Mouse (Mus musculus): ENCODE results near the gene Slc10a3. TPM values are rescaled to one million over a fixed set of nuclear protein-coding genes. Genes with fewer than 3 reads are reported as not detected.

The Slc10a3 gene
- total and polyA plus RNA-seq, 3 experiments: 16.0 to 19.4 TPM; not detected in 1

- TF ChIP-seq CHD1 (IDR thresholded peaks at IDR 0.05; ENCODE audit: low read depth, low read length): no peak
- TF ChIP-seq MAFK (IDR thresholded peaks at IDR 0.05; ENCODE audit: borderline replicate concordance, low read depth, low read length): no peak
- no peak for TF ChIP-seq ETS1 (IDR thresholded peaks at IDR 0.05; ENCODE audit: low read depth, low read length)
- TF ChIP-seq TAL1 (IDR thresholded peaks at IDR 0.05; ENCODE audit: low read length): no peak
- no peak for TF ChIP-seq ZC3H11A (IDR thresholded peaks at IDR 0.05; ENCODE audit: low read depth, low read length)
- TF ChIP-seq SMC3 (IDR thresholded peaks at IDR 0.05; ENCODE audit: low read depth, low read length): no peak
- no peak for TF ChIP-seq ZMIZ1 (IDR thresholded peaks at IDR 0.05; ENCODE audit: low read depth, low read length)
- no peak for TF ChIP-seq KAT2A (conservative IDR thresholded peaks at IDR 0.05; ENCODE audit: low read depth, low read length)
- TF ChIP-seq CTCF (IDR thresholded peaks at IDR 0.05 in 2 of 3, conservative IDR thresholded peaks at IDR 0.05 in 1 of 3; ENCODE audit: control insufficient read depth in 1 of 3, insufficient read depth in 1 of 3, low read depth in 2 of 3, low read length in 3 of 3, poor library complexity in 1 of 3, severe bottlenecking in 1 of 3): no peak
- TF ChIP-seq MYC (IDR thresholded peaks at IDR 0.05; ENCODE audit: low read depth, low read length): no peak
- TF ChIP-seq POLR2A (IDR thresholded peaks at IDR 0.05; ENCODE audit: control insufficient read depth in 1 of 2, insufficient read depth in 1 of 2, low read depth in 1 of 2, low read length in 2 of 2, poor library complexity in 1 of 2): no peak
- no peak for TF ChIP-seq MAX (IDR thresholded peaks at IDR 0.05; ENCODE audit: low read length)
- TF ChIP-seq TBP (IDR thresholded peaks at IDR 0.05; ENCODE audit: low read depth, low read length): no peak
- TF ChIP-seq MYB (IDR thresholded peaks at IDR 0.05; ENCODE audit: low read depth, low read length): no peak
- TF ChIP-seq SIN3A (IDR thresholded peaks at IDR 0.05; ENCODE audit: low read length): no peak
- TF ChIP-seq ZNF384 (IDR thresholded peaks at IDR 0.05; ENCODE audit: low read depth, low read length): no peak
- no peak for TF ChIP-seq BHLHE40 (IDR thresholded peaks at IDR 0.05; ENCODE audit: borderline replicate concordance, low read depth, low read length)
- TF ChIP-seq E2F4 (IDR thresholded peaks at IDR 0.05; ENCODE audit: borderline replicate concordance, low read depth, low read length): no peak
- Histone ChIP-seq H3K27me3 (ENCODE audit: control insufficient read depth in 1 of 2, insufficient read depth in 2 of 2, low read length in 2 of 2) (no peaks in the 10 kb centered on the region), H3K36me3 (ENCODE audit: control insufficient read depth in 1 of 2, insufficient read depth in 2 of 2, low read length in 2 of 2) (peaks cover 0 to 12% of the 10 kb centered on the region in 2 experiments; a peak in 2 of 4 replicates), H3K4me1 (ENCODE audit: control insufficient read depth in 1 of 2, insufficient read depth in 2 of 2, low read length in 2 of 2) (peaks cover 5 to 13% of the 10 kb centered on the region in 2 experiments; a peak in 3 of 4 replicates), H3K9me3 (replicated peaks; ENCODE audit: insufficient read depth, low read length) (no peaks in the 10 kb centered on the region), H3K4me3 (ENCODE audit: control insufficient read depth in 1 of 2, insufficient read depth in 1 of 2, low read depth in 2 of 2, low read length in 2 of 2) (peak overlapping the region; percentile 61 to 70), H3K9ac (ENCODE audit: control insufficient read depth, low read depth, low read length, poor library complexity, severe bottlenecking) (peak overlapping the region; percentile 77), H3K79me2 (ENCODE audit: control insufficient read depth, insufficient read depth, low read length, poor library complexity) (peaks cover 7% of the 10 kb centered on the region), H3K27ac (ENCODE audit: control insufficient read depth, low read depth, low read length) (peak overlapping the region; percentile 49)
- DNase-seq (ENCODE audit: low read depth, low spot score): peak; percentile 24
Measured at GRCm38 (mm10) chrX:74329215-74329671, 43.9 kb downstream of the Slc10a3 start.

DNA sequence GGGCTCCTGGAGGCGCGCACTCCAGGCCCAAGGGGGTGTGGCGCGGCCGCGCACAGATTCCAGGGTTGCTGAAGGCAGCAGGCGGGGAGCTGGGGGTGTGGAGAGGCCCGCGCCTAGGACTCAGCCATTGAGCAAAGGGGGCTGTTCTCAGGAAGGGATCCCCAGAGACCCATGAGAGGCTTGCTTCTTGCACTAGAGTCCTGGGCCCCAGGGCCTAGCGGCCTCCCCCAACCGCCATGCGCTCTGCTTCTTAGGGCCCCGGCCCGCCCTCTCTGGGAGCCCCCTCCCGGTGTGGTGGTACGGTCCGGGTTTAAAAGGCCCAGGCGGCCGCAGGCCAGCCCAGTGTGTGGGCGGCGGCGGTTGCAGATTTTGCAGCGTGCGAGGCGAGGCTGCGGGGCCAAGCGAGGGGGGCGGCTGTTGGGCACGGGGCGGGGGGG, 44.4 kb downstream of the Slc10a3 start, which contains the start of gene Plxna3:
Gene Plxna3 (plus strand): TSS at position 342 of the 437 bp plus-strand sequence.
- DNase-seq (ENCODE audit: low read depth, low spot score): peak; percentile 79
- H3K4me1 ChIP-seq (ENCODE audit: control insufficient read depth in 1 of 2, insufficient read depth in 2 of 2, low read length in 2 of 2): peaks cover 5 to 13% of the 10 kb centered on the region in 2 experiments; a peak in 3 of 4 replicates
- H3K9ac ChIP-seq (ENCODE audit: control insufficient read depth, low read depth, low read length, poor library complexity, severe bottlenecking): peak within 1 kb of the TSS; percentile 77
- no peaks in the 10 kb centered on the region for H3K9me3 ChIP-seq (replicated peaks; ENCODE audit: insufficient read depth, low read length)
- no peaks in the 10 kb centered on the region for H3K27me3 ChIP-seq (ENCODE audit: control insufficient read depth in 1 of 2, insufficient read depth in 2 of 2, low read length in 2 of 2)
- peak within 1 kb of the TSS; percentile 68 for H3K27ac ChIP-seq (ENCODE audit: control insufficient read depth, low read depth, low read length)
- peaks cover 7% of the 10 kb centered on the region for H3K79me2 ChIP-seq (ENCODE audit: control insufficient read depth, insufficient read depth, low read length, poor library complexity)
- H3K4me3 ChIP-seq (ENCODE audit: control insufficient read depth in 1 of 2, insufficient read depth in 1 of 2, low read depth in 2 of 2, low read length in 2 of 2): peak within 1 kb of the TSS; percentile 61 to 70
- TF ChIP-seq CHD1 (IDR thresholded peaks at IDR 0.05; ENCODE audit: low read depth, low read length): peak; percentile 98
- TF ChIP-seq SIN3A (IDR thresholded peaks at IDR 0.05; ENCODE audit: low read length): peak; percentile 35; the same call in 1 of the 2 replicates
- no peak for TF ChIP-seq TAL1 (IDR thresholded peaks at IDR 0.05; ENCODE audit: low read length)
- no peak for TF ChIP-seq BHLHE40 (IDR thresholded peaks at IDR 0.05; ENCODE audit: borderline replicate concordance, low read depth, low read length)
- TF ChIP-seq TBP (IDR thresholded peaks at IDR 0.05; ENCODE audit: low read depth, low read length): peak; percentile 86
- TF ChIP-seq CTCF (IDR thresholded peaks at IDR 0.05 in 2 of 3, conservative IDR thresholded peaks at IDR 0.05 in 1 of 3; ENCODE audit: control insufficient read depth in 1 of 3, insufficient read depth in 1 of 3, low read depth in 2 of 3, low read length in 3 of 3, poor library complexity in 1 of 3, severe bottlenecking in 1 of 3): no peak
- TF ChIP-seq MAFK (IDR thresholded peaks at IDR 0.05; ENCODE audit: borderline replicate concordance, low read depth, low read length): no peak
- peak; percentile 40; the same call in 1 of the 2 replicates for TF ChIP-seq MXI1 (IDR thresholded peaks at IDR 0.05; ENCODE audit: low read depth, low read length)
- TF ChIP-seq GABPA (IDR thresholded peaks at IDR 0.05; ENCODE audit: low read depth, low read length): no peak
- peak; percentile 29; the same call in 1 of the 2 replicates for TF ChIP-seq TCF12 (IDR thresholded peaks at IDR 0.05; ENCODE audit: low read depth, low read length)
- TF ChIP-seq POLR2AphosphoS5 (IDR thresholded peaks at IDR 0.05; ENCODE audit: borderline replicate concordance, low read depth, low read length): no peak
- no peak for TF ChIP-seq MAZ (IDR thresholded peaks at IDR 0.05; ENCODE audit: low read depth, low read length)
- no peak for TF ChIP-seq ZKSCAN1 (IDR thresholded peaks at IDR 0.05; ENCODE audit: low read depth, low read length)
- no peak for TF ChIP-seq GATA1 (IDR thresholded peaks at IDR 0.05; ENCODE audit: low read depth, low read length)
- peak; percentile 35 to 62; a peak in 1 of 4 replicates for TF ChIP-seq POLR2A (IDR thresholded peaks at IDR 0.05; ENCODE audit: control insufficient read depth in 1 of 2, insufficient read depth in 1 of 2, low read depth in 1 of 2, low read length in 2 of 2, poor library complexity in 1 of 2)
- TF ChIP-seq NELFE (IDR thresholded peaks at IDR 0.05; ENCODE audit: low read depth, low read length): peak; percentile 41; the same call in 1 of the 2 replicates
- 0 out of 2 replicates have a peak, but pooled peaks have one; percentile 19 for TF ChIP-seq HCFC1 (IDR thresholded peaks at IDR 0.05; ENCODE audit: low read depth, low read length)
- H3K36me3 ChIP-seq (ENCODE audit: control insufficient read depth in 1 of 2, insufficient read depth in 2 of 2, low read length in 2 of 2): peaks cover 0 to 12% of the 10 kb centered on the region in 2 experiments; a peak in 2 of 4 replicates
